Mouse (Mus musculus) olfactory bulb, adult 2 months (tissue): Measurements from ENCODE around the gene Pom121.

Experiments
- CTCF ChIP-seq: fragments of 200-500 bp; IDR thresholded peaks from 2 replicates; pipeline ENCODE4 v1.5.1; 2012; ENCODE audit warnings: low read depth, mild to moderate bottlenecking, low read length, moderate library complexity; ENCODE audit not compliant: insufficient read depth
- POLR2A ChIP-seq: fragments of 200-500 bp; IDR thresholded peaks from 2 replicates; pipeline ENCODE4 v1.6.1; 2012; ENCODE audit warnings: mild to moderate bottlenecking, low read depth, low read length, moderate library complexity; ENCODE audit not compliant: insufficient read depth

GRCm38 (mm10) chr5:135329471-135329870 lies 64.9 kb downstream of the Pom121 start:
- no peak for TF ChIP-seq CTCF
- no peak for TF ChIP-seq POLR2A
